In the genomic region with DNA sequence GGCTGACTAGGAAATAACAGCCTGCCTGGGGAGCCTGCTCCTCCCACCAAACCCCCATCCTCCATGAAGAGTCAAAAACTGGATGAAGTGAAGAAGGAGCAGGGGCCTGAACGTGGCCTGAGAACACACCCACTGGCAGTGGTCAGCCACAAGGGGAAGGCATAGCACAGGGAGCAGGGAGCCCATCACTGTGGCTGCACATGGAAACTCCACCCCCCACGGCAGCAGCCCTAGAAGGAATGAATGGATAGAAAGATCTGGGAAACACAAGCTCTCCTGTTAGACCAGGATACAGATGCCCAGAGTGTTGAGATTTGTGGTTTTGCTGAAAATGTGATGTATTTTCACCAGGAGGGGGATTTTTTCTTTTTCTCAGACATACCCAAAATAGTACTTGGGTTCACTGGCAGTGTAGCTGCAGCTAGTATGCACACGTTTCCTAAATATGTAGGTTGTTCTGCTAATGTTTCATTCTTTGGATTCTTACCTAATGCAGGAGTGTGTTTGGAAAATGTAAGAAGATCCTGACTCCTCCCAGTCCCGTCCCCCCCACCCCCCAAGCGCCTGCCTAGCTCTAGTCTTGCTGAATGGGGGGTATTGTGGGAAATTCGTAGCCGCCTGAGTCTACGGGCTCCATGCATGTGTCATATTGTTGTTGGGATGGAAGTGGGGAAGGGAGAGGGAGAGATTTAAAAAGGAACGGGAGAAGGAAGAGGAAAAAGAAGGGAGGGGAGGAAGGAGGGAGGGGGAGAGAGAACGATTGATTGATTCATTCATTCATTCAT, we compare ENCODE assay signal across 11 mouse cellular contexts. TPM values are rescaled to one million over a fixed set of nuclear protein-coding genes. Genes with fewer than 3 reads are reported as not detected.
DNase-seq lines count a peak whose midpoint lies in the region; ATAC-seq and TF ChIP-seq lines count a peak whose summit lies in the region.
"Had no signal": no experiment of that assay in that cellular context is flagged by ENCODE, and none has a peak within 500 bp of the region (broad histone marks: within the 10 kb centered on the region; RNA-seq: fewer than 3 reads in every experiment).

No protein-coding gene starts in this region.

- H3K27ac ChIP-seq in layer of hippocampus, adult 2 months, result peak overlapping the region; percentile 70; the same call in 1 of the 2 replicates
- peak overlapping the region; percentile 69 for H3K27ac ChIP-seq in hindbrain, embryonic 10.5 days
- no peak overlapping the region for H3K27ac ChIP-seq in midbrain, postnatal 0 days (ENCODE audit: low read depth, low read length)

- DNase-seq in layer of hippocampus, adult 2 months (ENCODE audit: low spot score in 2 of 2), result no peak
- no peak for DNase-seq in layer of hippocampus, adult 8-10 months (ENCODE audit: low spot score in 2 of 2)
- peak; percentile 44 for DNase-seq in hindbrain, embryonic 10.5 days (ENCODE audit: low spot score)
- DNase-seq in midbrain, postnatal 0 days (ENCODE audit: low spot score), result peak; percentile 59
- DNase-seq in spleen, adult 18-20 months, result no peak
- DNase-seq in adrenal gland, adult (ENCODE audit: inconsistent age in 2 of 2, low spot score in 1 of 2), result no peak
- no peak for DNase-seq in natural killer cell, adult 2 months (ENCODE audit: low spot score in 2 of 2)
- DNase-seq: lung, adult 2 months had no signal

- TF ChIP-seq CTCF in layer of hippocampus, adult 2 months (conservative IDR thresholded peaks at IDR 0.05), result peak; percentile 44
- peak; percentile 36 for TF ChIP-seq CTCF in midbrain, postnatal 0 days (IDR thresholded peaks at IDR 0.05)

- no peak overlapping the region for H3K4me3 ChIP-seq in layer of hippocampus, adult 2 months
- 0 out of 2 replicates have a peak overlapping the region, but pooled peaks have one; percentile 6 for H3K4me3 ChIP-seq in hindbrain, embryonic 10.5 days
- no peak overlapping the region for H3K4me3 ChIP-seq in midbrain, postnatal 0 days (ENCODE audit: low read depth, low read length)
- H3K4me3 ChIP-seq: erythroblast, embryonic 14.5 days had no signal

- H3K9ac ChIP-seq in midbrain, postnatal 0 days (replicated peaks; ENCODE audit: low read length, poor library complexity, severe bottlenecking), result no peak overlapping the region

- H3K36me3 ChIP-seq in hindbrain, embryonic 10.5 days, result no peaks in the 10 kb centered on the region
- no peaks in the 10 kb centered on the region for H3K36me3 ChIP-seq in midbrain, postnatal 0 days (ENCODE audit: insufficient read depth, low read length)

- no peaks in the 10 kb centered on the region for H3K9me3 ChIP-seq in hindbrain, embryonic 10.5 days
- no peaks in the 10 kb centered on the region for H3K9me3 ChIP-seq in midbrain, postnatal 0 days (ENCODE audit: low read length)

- no peaks in the 10 kb centered on the region; the same call in 1 of the 2 replicates for H3K27me3 ChIP-seq in hindbrain, embryonic 10.5 days (ENCODE audit: insufficient read depth, poor library complexity, severe bottlenecking)
- no peaks in the 10 kb centered on the region for H3K27me3 ChIP-seq in midbrain, postnatal 0 days (ENCODE audit: insufficient read depth, low read length)
- H3K27me3 ChIP-seq: Patski had no signal

- WGBS in hindbrain, embryonic 10.5 days, result 64% methylated on average over 10 of the region's 10 CpGs
- WGBS in midbrain, postnatal 0 days, result 60% methylated on average over 10 of the region's 10 CpGs

- peak; percentile 62; the same call in 1 of the 2 replicates for ATAC-seq in common myeloid progenitor, adult 5-6 weeks (replicated peaks; ENCODE audit: low read depth, poor library complexity, severe bottlenecking)
- ATAC-seq in midbrain, postnatal 0 days (ENCODE audit: low FRiP score), result peak; percentile 27; the same call in 1 of the 2 replicates

- H3K4me1 ChIP-seq in hindbrain, embryonic 10.5 days (replicated peaks), result peaks cover 40% of the 10 kb centered on the region
- H3K4me1 ChIP-seq in midbrain, postnatal 0 days (ENCODE audit: insufficient read depth, low read length), result 0 out of 2 replicates have a peak, but pooled peaks cover 6% of the 10 kb centered on the region

- no peak overlapping the region for H3K4me2 ChIP-seq in midbrain, postnatal 0 days (ENCODE audit: low read depth, low read length, poor library complexity, severe bottlenecking)

RNA-seq across cellular contexts. Expression of a gene that starts 56.8 kb away (rescaled TPM):
- 10 to 100 TPM; 50.7 to 53.3 TPM for total RNA-seq in layer of hippocampus, adult 2 months (2021)
- total RNA-seq in layer of hippocampus, adult 8-10 months (2022), result 10 to 100 TPM; 43.0 to 51.0 (median 47.8) TPM
- total RNA-seq in common myeloid progenitor, adult 5-6 weeks (2017), result 10.1 and 15.6 TPM in 2 replicates
- polyA plus RNA-seq in hindbrain, embryonic 10.5 days (2016; fragmentation: Nextera tagmentation; extraction: Ambion mirVana), result 22.0 and 25.9 TPM in 2 replicates
- total RNA-seq in midbrain, postnatal 0 days (2014; rRNA removed), result 20.0 and 21.9 TPM in 2 replicates
- polyA plus RNA-seq in midbrain, postnatal 0 days (2015; fragmentation: Nextera tagmentation; extraction: Ambion mirVana), result 8.4 TPM in 2 replicates

Comparison
In these comparisons a context has a peak if more than half of its experiments do, and no peak if none do; other contexts are left out.
1. DNase-seq: peak in hindbrain, embryonic 10.5 days (single experiment) and midbrain, postnatal 0 days (single experiment); none in layer of hippocampus, adult 2 months (0 of 2), layer of hippocampus, adult 8-10 months (0 of 2), spleen, adult 18-20 months (0 of 2), adrenal gland, adult (0 of 2) and natural killer cell, adult 2 months (0 of 2).